Comparison of ENCODE assay signal across 13 mouse cellular contexts in the genomic region with DNA sequence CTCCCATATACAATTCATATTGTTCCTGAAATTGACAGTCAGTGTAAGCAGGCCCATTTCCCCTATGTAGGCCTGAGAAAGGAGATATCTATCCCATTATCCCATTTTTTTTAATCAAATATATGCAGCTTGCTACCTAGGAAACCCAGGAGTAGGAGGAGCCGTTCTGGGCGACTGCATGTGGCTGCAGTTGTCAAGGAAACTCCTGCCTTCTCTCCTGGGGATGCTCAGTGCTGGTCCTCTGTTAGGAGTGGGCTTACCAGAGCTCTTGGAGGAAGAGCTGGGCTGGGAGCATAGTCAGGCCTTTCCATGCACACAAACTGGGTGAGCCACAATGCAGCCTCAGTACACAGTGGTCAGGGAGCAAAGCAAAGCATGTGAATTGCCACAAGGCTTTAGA.
DNase-seq lines count a peak whose midpoint lies in the region; ATAC-seq and TF ChIP-seq lines count a peak whose summit lies in the region.
"Had no signal": no experiment of that assay in that cellular context is flagged by ENCODE, and none has a peak within 500 bp of the region (broad histone marks: within the 10 kb centered on the region; RNA-seq: fewer than 3 reads in every experiment).

No protein-coding gene starts in this region.

- no peak overlapping the region for H3K9ac ChIP-seq in forebrain, embryonic 12.5 days
- H3K9ac ChIP-seq in forebrain, embryonic 16.5 days (replicated peaks; ENCODE audit: low read depth, low read length) = no peak overlapping the region
- H3K9ac ChIP-seq in neural tube, embryonic 14.5 days (replicated peaks; ENCODE audit: low read depth, low read length) = no peak overlapping the region
- H3K9ac ChIP-seq in stomach, postnatal 0 days (ENCODE audit: low read length) = no peak overlapping the region
- H3K9ac ChIP-seq: limb, embryonic 15.5 days had no signal

- TF ChIP-seq EP300 in stomach, postnatal 0 days (optimal IDR thresholded peaks at IDR 0.05) = no peak

- no peak for TF ChIP-seq CTCF in stomach, postnatal 0 days (IDR thresholded peaks at IDR 0.05; ENCODE audit: low read depth)

- no peak overlapping the region for H3K27ac ChIP-seq in forebrain, embryonic 12.5 days
- no peak overlapping the region for H3K27ac ChIP-seq in forebrain, embryonic 10.5 days
- H3K27ac ChIP-seq in forebrain, embryonic 16.5 days (ENCODE audit: low read length) = no peak overlapping the region
- H3K27ac ChIP-seq in neural tube, embryonic 14.5 days (ENCODE audit: low read depth, low read length) = no peak overlapping the region
- H3K27ac ChIP-seq in embryonic facial prominence, embryonic 10.5 days (replicated peaks) = no peak overlapping the region
- H3K27ac ChIP-seq in stomach, postnatal 0 days (replicated peaks) = no peak overlapping the region
- H3K27ac ChIP-seq: limb, embryonic 15.5 days had no signal

- peaks cover 5% of the 10 kb centered on the region for H3K4me1 ChIP-seq in forebrain, embryonic 12.5 days
- no peaks in the 10 kb centered on the region for H3K4me1 ChIP-seq in forebrain, embryonic 10.5 days
- peaks cover 10% of the 10 kb centered on the region for H3K4me1 ChIP-seq in forebrain, embryonic 16.5 days (replicated peaks; ENCODE audit: control insufficient read depth, insufficient read depth, low read length)
- H3K4me1 ChIP-seq in neural tube, embryonic 14.5 days (ENCODE audit: control insufficient read depth, insufficient read depth, low read length) = peaks cover 5% of the 10 kb centered on the region
- no peaks in the 10 kb centered on the region for H3K4me1 ChIP-seq in embryonic facial prominence, embryonic 10.5 days
- H3K4me1 ChIP-seq in stomach, postnatal 0 days (replicated peaks; ENCODE audit: control insufficient read depth, insufficient read depth) = no peaks in the 10 kb centered on the region
- H3K4me1 ChIP-seq: limb, embryonic 15.5 days had no signal

- no peak for DNase-seq in forebrain, embryonic 10.5 days (ENCODE audit: extremely low spot score, low spot score)
- DNase-seq in layer of hippocampus, adult 8-10 months (ENCODE audit: low spot score in 2 of 2) = peak; percentile 20 to 29
- DNase-seq in embryonic facial prominence, embryonic 10.5 days (ENCODE audit: low spot score) = no peak
- DNase-seq in stomach, postnatal 0 days (ENCODE audit: low spot score) = no peak
- DNase-seq in gastrocnemius, adult 18-20 months (ENCODE audit: low spot score) = no peak
- DNase-seq: cerebellum, adult 18-20 months; gastrocnemius, postnatal 36 days; kidney, postnatal 25 days; thymus, postnatal 25 days had no signal

- 32% methylated on average over 2 of the region's 2 CpGs for WGBS in forebrain, embryonic 12.5 days
- WGBS in forebrain, embryonic 10.5 days = 64% methylated on average over 2 of the region's 2 CpGs
- 18% methylated on average over 2 of the region's 2 CpGs for WGBS in forebrain, embryonic 16.5 days
- WGBS in neural tube, embryonic 14.5 days = 26% methylated on average over 2 of the region's 2 CpGs
- 45% methylated on average over 2 of the region's 2 CpGs for WGBS in embryonic facial prominence, embryonic 10.5 days
- WGBS in stomach, postnatal 0 days = 48% methylated on average over 2 of the region's 2 CpGs

- no peaks in the 10 kb centered on the region for H3K27me3 ChIP-seq in forebrain, embryonic 12.5 days
- H3K27me3 ChIP-seq in forebrain, embryonic 10.5 days (ENCODE audit: poor library complexity, severe bottlenecking) = no peaks in the 10 kb centered on the region
- no peaks in the 10 kb centered on the region for H3K27me3 ChIP-seq in forebrain, embryonic 16.5 days (replicated peaks; ENCODE audit: control insufficient read depth, insufficient read depth, low read length)
- H3K27me3 ChIP-seq in neural tube, embryonic 14.5 days (ENCODE audit: control insufficient read depth, insufficient read depth, low read length) = no peaks in the 10 kb centered on the region
- no peaks in the 10 kb centered on the region for H3K27me3 ChIP-seq in embryonic facial prominence, embryonic 10.5 days (replicated peaks; ENCODE audit: low read depth, poor library complexity, severe bottlenecking)
- no peaks in the 10 kb centered on the region for H3K27me3 ChIP-seq in stomach, postnatal 0 days (ENCODE audit: control insufficient read depth, insufficient read depth, low read length)
- H3K27me3 ChIP-seq: limb, embryonic 15.5 days had no signal

- ATAC-seq in forebrain, embryonic 12.5 days (ENCODE audit: low FRiP score) = peak; percentile 61; the same call in 1 of the 2 replicates
- ATAC-seq in forebrain, embryonic 16.5 days = peak; percentile 68
- peak; percentile 66; the same call in 1 of the 2 replicates for ATAC-seq in neural tube, embryonic 14.5 days (ENCODE audit: low read depth)
- ATAC-seq in stomach, postnatal 0 days (ENCODE audit: low FRiP score, low TSS enrichment) = no peak

- H3K36me3 ChIP-seq in forebrain, embryonic 12.5 days (replicated peaks) = no peaks in the 10 kb centered on the region
- H3K36me3 ChIP-seq in forebrain, embryonic 10.5 days (replicated peaks) = no peaks in the 10 kb centered on the region
- H3K36me3 ChIP-seq in forebrain, embryonic 16.5 days (ENCODE audit: control insufficient read depth, insufficient read depth) = no peaks in the 10 kb centered on the region
- H3K36me3 ChIP-seq in neural tube, embryonic 14.5 days (ENCODE audit: control insufficient read depth, insufficient read depth, low read length) = no peaks in the 10 kb centered on the region
- H3K36me3 ChIP-seq in embryonic facial prominence, embryonic 10.5 days (replicated peaks) = no peaks in the 10 kb centered on the region
- H3K36me3 ChIP-seq in stomach, postnatal 0 days (ENCODE audit: control insufficient read depth, insufficient read depth, low read length) = no peaks in the 10 kb centered on the region
- H3K36me3 ChIP-seq: limb, embryonic 15.5 days had no signal

- H3K4me3 ChIP-seq in forebrain, embryonic 12.5 days (replicated peaks) = no peak overlapping the region
- H3K4me3 ChIP-seq in forebrain, embryonic 10.5 days = no peak overlapping the region
- no peak overlapping the region for H3K4me3 ChIP-seq in forebrain, embryonic 16.5 days (replicated peaks; ENCODE audit: low read length)
- no peak overlapping the region for H3K4me3 ChIP-seq in neural tube, embryonic 14.5 days (ENCODE audit: low read depth, low read length)
- H3K4me3 ChIP-seq in embryonic facial prominence, embryonic 10.5 days = no peak overlapping the region
- no peak overlapping the region for H3K4me3 ChIP-seq in stomach, postnatal 0 days (ENCODE audit: low read depth, low read length)
- H3K4me3 ChIP-seq: limb, embryonic 15.5 days had no signal

- no peaks in the 10 kb centered on the region for H3K9me3 ChIP-seq in forebrain, embryonic 12.5 days
- no peaks in the 10 kb centered on the region for H3K9me3 ChIP-seq in forebrain, embryonic 10.5 days
- H3K9me3 ChIP-seq in forebrain, embryonic 16.5 days (ENCODE audit: control insufficient read depth, low read length) = no peaks in the 10 kb centered on the region
- no peaks in the 10 kb centered on the region for H3K9me3 ChIP-seq in neural tube, embryonic 14.5 days (ENCODE audit: control insufficient read depth, low read length)
- no peaks in the 10 kb centered on the region for H3K9me3 ChIP-seq in embryonic facial prominence, embryonic 10.5 days
- no peaks in the 10 kb centered on the region for H3K9me3 ChIP-seq in stomach, postnatal 0 days (ENCODE audit: control insufficient read depth, low read length)
- H3K9me3 ChIP-seq: limb, embryonic 15.5 days had no signal

- H3K4me2 ChIP-seq in forebrain, embryonic 12.5 days = no peak overlapping the region
- H3K4me2 ChIP-seq in forebrain, embryonic 16.5 days (ENCODE audit: low read length) = no peak overlapping the region
- H3K4me2 ChIP-seq in neural tube, embryonic 14.5 days (ENCODE audit: low read depth, low read length) = no peak overlapping the region
- no peak overlapping the region for H3K4me2 ChIP-seq in stomach, postnatal 0 days (replicated peaks; ENCODE audit: low read depth)
- H3K4me2 ChIP-seq: limb, embryonic 15.5 days had no signal

Comparison
In these comparisons a context has a peak if more than half of its experiments do, and no peak if none do; other contexts are left out.
1. DNase-seq: peak in layer of hippocampus, adult 8-10 months (2 of 2); none in forebrain, embryonic 10.5 days (single experiment), embryonic facial prominence, embryonic 10.5 days (single experiment), stomach, postnatal 0 days (single experiment) and gastrocnemius, adult 18-20 months (single experiment).